Mouse (Mus musculus) lung, postnatal 0 days (tissue): ENCODE measurements around the gene Abcb8.

Experiments used
- CTCF ChIP-seq: IDR thresholded peaks from 2 replicates; pipeline ENCODE4 v1.5.1; 2016; ENCODE audit warnings: antibody characterized with exemption, mild to moderate bottlenecking
- EP300 ChIP-seq: IDR thresholded peaks from 2 replicates; pipeline ENCODE4 v1.6.1; 2016; ENCODE audit warnings: antibody characterized with exemption, mild to moderate bottlenecking, control low read depth

DNA sequence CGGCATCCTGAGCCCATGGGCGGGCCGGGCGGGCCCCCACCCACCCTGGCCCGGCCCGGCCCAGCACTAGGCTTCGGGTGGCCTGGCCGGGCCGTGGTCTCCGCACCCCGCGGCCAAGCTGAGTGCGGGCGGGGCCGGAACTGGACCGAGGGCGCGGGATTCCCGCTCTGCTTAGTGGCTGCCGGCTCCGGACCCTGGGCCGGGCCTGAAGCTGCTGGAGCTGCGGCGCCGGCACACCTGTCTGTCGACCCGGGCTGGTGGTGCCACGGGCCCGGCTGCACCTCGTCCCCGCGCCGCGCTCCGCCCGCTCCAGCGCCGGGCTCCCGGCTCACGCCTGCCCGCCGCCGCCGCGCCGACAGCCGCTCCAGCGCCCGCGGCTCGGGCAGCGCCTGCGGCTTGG, 42.2 kb upstream of the Abcb8 start, which contains the start of gene Kcnh2:
- TF ChIP-seq CTCF (no peak), EP300 (no peak)
